Mouse (Mus musculus): ENCODE measurements around the gene Usf2.

Usf2 gene

GRCm38 (mm10) chr7:30916713-30917112 lies 39.9 kb downstream of the Usf2 start:
- DNase-seq (ENCODE audit: low spot score in 2 of 2) = no peak

GRCm38 (mm10) chr7:30914732-30915131 lies 41.9 kb downstream of the Usf2 start, which contains the start of gene Mag:
TSS of gene Mag (minus strand) at chr7:30914873.
- no peak for DNase-seq (ENCODE audit: low spot score in 2 of 2)

- no peak for DNase-seq (ENCODE audit: low spot score in 2 of 2)
Measured at GRCm38 (mm10) chr7:30909773-30910172, 46.8 kb downstream of the Usf2 start.

- no peak for DNase-seq (ENCODE audit: low spot score in 2 of 2)
Measured at GRCm38 (mm10) chr7:30908992-30909431, 47.6 kb downstream of the Usf2 start.

- DNase-seq (ENCODE audit: low spot score in 2 of 2) = no peak
Measured at GRCm38 (mm10) chr7:30908277-30908991, 48.2 kb downstream of the Usf2 start.

GRCm38 (mm10) chr7:30904042-30904441 lies 52.6 kb downstream of the Usf2 start:
- no peak for DNase-seq (ENCODE audit: low spot score in 2 of 2)
